Mouse (Mus musculus) embryonic fibroblast, embryonic 13.5 days (primary cell): Measurements from ENCODE around the gene Slc37a2. TPM values are rescaled to one million over a fixed set of nuclear protein-coding genes. Genes with fewer than 3 reads are reported as not detected.

ENCODE experiments used
- H3K27ac ChIP-seq: 2 replicates; pipeline ENCODE4 v1.5.1; 2012; ENCODE audit warnings: low read length, control low read depth, inconsistent platforms; ENCODE audit not compliant: insufficient read depth
- H3K4me1 ChIP-seq: 2 replicates; pipeline ENCODE4 v1.6.1; 2011; ENCODE audit warnings: low read length; ENCODE audit not compliant: control insufficient read depth, insufficient read depth
- H3K4me3 ChIP-seq: 2 replicates; pipeline ENCODE4 v1.5.1; 2011; ENCODE audit warnings: mild to moderate bottlenecking, control low read depth, low read length; ENCODE audit not compliant: insufficient read depth
- CTCF ChIP-seq: IDR thresholded peaks from 2 replicates; pipeline ENCODE4 v1.5.1; 2011; ENCODE audit warnings: mild to moderate bottlenecking, control low read depth, low read length, moderate library complexity, borderline replicate concordance; ENCODE audit not compliant: insufficient read depth
- POLR2A ChIP-seq: IDR thresholded peaks from 2 replicates; pipeline ENCODE4 v1.6.1; 2011; ENCODE audit warnings: low read depth, mild to moderate bottlenecking, control low read depth, low read length, moderate library complexity
- polyA plus RNA-seq: library from polyadenylated mRNA; stranded (reverse); fragments of >200 nt; gene quantifications from 2 replicates; pipeline ENCODE4 v1.2.4, GENCODE M21; 2011; ENCODE audit warnings: low read depth; ENCODE audit not compliant: missing spikeins, insufficient read length

Gene Slc37a2
- polyA plus RNA-seq, 1 experiment = 1.9 TPM

- no peak overlapping the region for H3K27ac ChIP-seq
- no peak overlapping the region for H3K4me3 ChIP-seq
- no peaks in the 10 kb centered on the region for H3K4me1 ChIP-seq
- TF ChIP-seq CTCF (no peak), POLR2A (no peak)
Observed at GRCm38 (mm10) chr9:37183176-37183575, 72.4 kb downstream of the Slc37a2 start.

GRCm38 (mm10) chr9:37181596-37181995, 73.9 kb downstream of the Slc37a2 start:
- no peak overlapping the region for H3K4me3 ChIP-seq
- TF ChIP-seq POLR2A = no peak
- TF ChIP-seq CTCF = no peak
- no peaks in the 10 kb centered on the region for H3K4me1 ChIP-seq
- H3K27ac ChIP-seq = no peak overlapping the region

- TF ChIP-seq POLR2A (no peak), CTCF (no peak)
- H3K27ac ChIP-seq = no peak overlapping the region
- no peak overlapping the region for H3K4me3 ChIP-seq
- peaks cover 2% of the 10 kb centered on the region; the same call in 1 of the 2 replicates for H3K4me1 ChIP-seq
Observed at GRCm38 (mm10) chr9:37179596-37179995, 75.9 kb downstream of the Slc37a2 start.

GRCm38 (mm10) chr9:37178911-37179310, 76.6 kb downstream of the Slc37a2 start:
- no peak overlapping the region for H3K4me3 ChIP-seq
- peaks cover 2% of the 10 kb centered on the region; the same call in 1 of the 2 replicates for H3K4me1 ChIP-seq
- no peak overlapping the region for H3K27ac ChIP-seq
- no peak for TF ChIP-seq CTCF
- TF ChIP-seq POLR2A = no peak

Other genes starting within 250 kb of the Slc37a2 start
- gene Pknox2, start 108.3 kb downstream of the Slc37a2 start, polyA plus RNA-seq = 20.3 and 23.7 TPM in 2 replicates
- 4.1 and 6.3 TPM in 2 replicates for gene Tmem218, start 47.5 kb downstream of the Slc37a2 start, polyA plus RNA-seq
- gene Ccdc15, start 92.7 kb upstream of the Slc37a2 start, polyA plus RNA-seq = 2.8 and 4.0 TPM in 2 replicates
- 0.44 TPM in 1 of 2 replicates, not detected in the other for gene Hepacam, start 111.6 kb upstream of the Slc37a2 start, polyA plus RNA-seq
- gene Robo4, start 146.2 kb upstream of the Slc37a2 start, polyA plus RNA-seq = not detected in 2 replicates
- gene Robo3, start 177.5 kb upstream of the Slc37a2 start, polyA plus RNA-seq = 0.56 and 0.77 TPM in 2 replicates
- 22.0 and 32.3 TPM in 2 replicates for gene Msantd2, start 233.6 kb upstream of the Slc37a2 start, polyA plus RNA-seq